Mouse (Mus musculus): ENCODE results near the gene Sh3bgrl3.

DNA sequence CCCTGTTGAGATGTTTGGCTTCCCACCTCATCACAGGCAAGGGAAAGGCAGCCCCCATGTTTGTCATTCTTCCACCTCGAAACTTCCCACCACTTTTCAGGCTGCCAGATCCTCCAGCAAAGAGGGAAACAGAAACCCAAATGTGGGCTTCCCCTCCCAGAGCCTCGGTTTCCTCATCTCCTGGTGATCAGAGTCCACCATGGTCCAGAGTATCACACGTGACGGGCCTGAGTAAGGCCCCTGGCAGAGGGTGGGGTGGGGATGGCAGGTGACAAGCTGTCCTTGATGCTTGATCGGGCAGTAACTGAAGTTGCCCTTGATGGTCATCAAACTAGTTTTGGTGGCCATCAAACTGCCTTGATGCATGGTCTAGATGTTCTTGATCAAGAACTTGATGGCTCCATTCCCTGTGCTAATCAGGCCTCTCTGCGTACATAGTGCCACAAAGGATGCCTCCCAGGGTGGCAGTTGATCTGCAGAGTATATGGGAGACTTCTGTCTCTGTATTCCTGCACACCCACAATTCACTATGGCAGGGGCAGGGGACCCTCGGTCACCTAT lies 34.5 kb downstream of the Sh3bgrl3 start:
- TF ChIP-seq CTCF (IDR thresholded peaks at IDR 0.05; ENCODE audit: extremely low read depth, insufficient read length, insufficient replicate concordance, low read depth, low read length) (no peak), POLR2A (IDR thresholded peaks at IDR 0.05; ENCODE audit: low read depth, low read length) (no peak)

All from small intestine, adult 2 months (tissue).